Mouse (Mus musculus) neutrophil, adult 5-6 weeks (primary cell): ENCODE results near the gene Ppargc1a. TPM values are rescaled to one million over a fixed set of nuclear protein-coding genes. Genes with fewer than 3 reads are reported as not detected.

Source experiments
- ATAC-seq: fragments of 151-379, 151-347 bp; 2 replicates; pipeline ENCODE4 v1.8.0; 2017; ENCODE audit warnings: mild to moderate bottlenecking, moderate TSS enrichment; ENCODE audit not compliant: insufficient number of reproducible peaks, poor library complexity, low FRiP score, severe bottlenecking; ENCODE audit errors: extremely low read depth
- total RNA-seq: library from RNA; stranded (forward); fragments of 200-1000 nt; gene quantifications from 2 replicates; pipeline ENCODE4 v1.2.3, GENCODE M21; 2017

Gene Ppargc1a
- total RNA-seq, 1 experiment from 2014 or later = 2.8 TPM

- no peak for ATAC-seq
Measured at GRCm38 (mm10) chr5:51446299-51447090, 121.0 kb downstream of the Ppargc1a start.

- ATAC-seq = no peak
Measured at GRCm38 (mm10) chr5:51445726-51446125, 121.8 kb downstream of the Ppargc1a start.

GRCm38 (mm10) chr5:51439773-51440172 is 127.8 kb downstream of the Ppargc1a start:
- no peak for ATAC-seq

- no peak for ATAC-seq
Measured at GRCm38 (mm10) chr5:51433905-51434304, 133.6 kb downstream of the Ppargc1a start.

- no peak for ATAC-seq
Measured at GRCm38 (mm10) chr5:51432532-51432931, 135.0 kb downstream of the Ppargc1a start.

GRCm38 (mm10) chr5:51432031-51432430 is 135.5 kb downstream of the Ppargc1a start:
- ATAC-seq = no peak

GRCm38 (mm10) chr5:51426406-51426805 is 141.1 kb downstream of the Ppargc1a start:
- ATAC-seq = no peak

GRCm38 (mm10) chr5:51416377-51416776 is 151.1 kb downstream of the Ppargc1a start:
- no peak for ATAC-seq

- no peak for ATAC-seq
Measured at GRCm38 (mm10) chr5:51415456-51415855, 152.1 kb downstream of the Ppargc1a start.

GRCm38 (mm10) chr5:51412303-51413117 is 155.0 kb downstream of the Ppargc1a start:
- ATAC-seq = no peak

- ATAC-seq = no peak
Measured at GRCm38 (mm10) chr5:51410006-51410405, 157.5 kb downstream of the Ppargc1a start.

- no peak for ATAC-seq
Measured at GRCm38 (mm10) chr5:51406406-51406805, 161.1 kb downstream of the Ppargc1a start.
